Mouse (Mus musculus) midbrain, postnatal 0 days (tissue): ENCODE results near the gene Tcf7l2. TPM values are rescaled to one million over a fixed set of nuclear protein-coding genes. Genes with fewer than 3 reads are reported as not detected.

Experiments
- ATAC-seq: fragments of 200-750 bp; cut with Nextera tagmentation; 2 replicates; pipeline ENCODE4 v1.8.0; 2017; ENCODE audit warnings: moderate number of reproducible peaks, mild to moderate bottlenecking, moderate TSS enrichment, moderate library complexity; ENCODE audit not compliant: low FRiP score
- DNase-seq: peaks from one replicate; pipeline ENCODE4 v3.0.0-alpha.2; 2015; ENCODE audit warnings: low spot score
- H3K27ac ChIP-seq: fragments of 300-500 bp; sonication (generic); 2 replicates; pipeline ENCODE4 v1.5.1; 2014; ENCODE audit warnings: low read depth, mild to moderate bottlenecking, low read length, mixed read lengths
- H3K27me3 ChIP-seq: fragments of 300-500 bp; sonication (generic); 2 replicates; pipeline ENCODE4 v1.6.1; 2014; ENCODE audit warnings: low read length, control low read depth, mixed read lengths; ENCODE audit not compliant: insufficient read depth
- H3K36me3 ChIP-seq: fragments of 300-500 bp; sonication (generic); 2 replicates; pipeline ENCODE4 v1.6.1; 2014; ENCODE audit warnings: low read length, control low read depth, mixed read lengths; ENCODE audit not compliant: insufficient read depth
- H3K4me1 ChIP-seq: fragments of 300-500 bp; sonication (generic); 2 replicates; pipeline ENCODE4 v1.6.1; 2014; ENCODE audit warnings: mild to moderate bottlenecking, control low read depth, antibody characterized with exemption, low read length, mixed read lengths; ENCODE audit not compliant: insufficient read depth
- H3K4me2 ChIP-seq: fragments of 300-500 bp; sonication (generic); 2 replicates; pipeline ENCODE4 v1.6.1; 2014; ENCODE audit warnings: low read depth, mild to moderate bottlenecking, low read length, mixed read lengths; ENCODE audit not compliant: poor library complexity, severe bottlenecking
- H3K4me3 ChIP-seq: fragments of 300-500 bp; sonication (generic); 2 replicates; pipeline ENCODE4 v1.5.1; 2014; ENCODE audit warnings: low read depth, mild to moderate bottlenecking, low read length, moderate library complexity
- H3K9ac ChIP-seq: fragments of 300-500 bp; sonication (generic); replicated peaks from 2 replicates; pipeline ENCODE4 v1.6.1; 2014; ENCODE audit warnings: mild to moderate bottlenecking, low read length, moderate library complexity, mixed read lengths; ENCODE audit not compliant: poor library complexity, severe bottlenecking
- H3K9me3 ChIP-seq: fragments of 300-500 bp; sonication (generic); 2 replicates; pipeline ENCODE4 v1.6.1; 2016; ENCODE audit warnings: low read length, control low read depth
- CTCF ChIP-seq: IDR thresholded peaks from 2 replicates; pipeline ENCODE4 v1.5.1; 2016; ENCODE audit warnings: antibody characterized with exemption, mild to moderate bottlenecking
- WGBS: fragments of 180-500 bp; shearing (Covaris S2); extraction: QIAGEN DNeasy Blood & Tissue Kit; methylation state at CpG from one replicate; pipeline ENCODE4 v1.1.7; 2014; 5-methylcytosine and 5-hydroxymethylcytosine counted together
- polyA plus RNA-seq: library from polyadenylated mRNA; unstranded; fragments of >200 nt; fragmentation: Nextera tagmentation; extraction: Ambion mirVana; gene quantifications from 2 replicates; pipeline ENCODE4 v1.2.1, GENCODE M21; 2015
- total RNA-seq: library from RNA; depleted of rRNA; stranded (reverse); fragments of >200 nt; gene quantifications from 2 replicates; pipeline ENCODE4 v1.2.3, GENCODE M21; 2014; rRNA removed

Gene Tcf7l2
- total RNA-seq (67.2 and 86.1 TPM in 2 replicates), polyA plus RNA-seq (763 and 861 TPM in 2 replicates)

DNA sequence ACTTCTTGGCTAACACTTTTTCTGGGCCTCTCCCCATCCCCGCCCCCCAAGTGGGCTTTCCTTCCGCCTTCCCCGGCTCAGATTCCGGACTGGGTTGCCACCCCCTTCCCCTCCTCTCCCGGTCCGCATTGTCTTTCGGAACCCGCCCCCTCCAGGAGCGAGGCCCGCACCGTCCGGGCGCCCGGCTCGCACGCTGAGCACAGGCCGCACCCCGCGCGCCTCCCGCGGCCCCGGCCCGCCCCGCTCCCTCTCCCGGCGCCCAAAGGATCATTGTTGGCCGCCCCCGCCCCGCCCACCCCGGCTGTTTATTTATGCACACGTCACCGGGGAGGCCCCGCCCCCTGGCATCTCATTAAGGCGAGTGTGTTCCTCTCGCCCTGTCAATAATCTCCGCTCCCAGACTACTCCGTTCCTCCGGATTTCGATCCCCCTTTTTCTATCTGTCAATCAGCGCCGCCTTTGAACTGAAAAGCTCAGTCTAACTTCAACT, at the start of gene Tcf7l2:
Gene Tcf7l2 (plus strand): TSS at position 382 of the 490 bp plus-strand sequence.
- Histone ChIP-seq H3K4me3 (peak within 1 kb of the TSS; percentile 66), H3K9ac (peak within 1 kb of the TSS; percentile 81), H3K27me3 (no peaks in the 10 kb centered on the region), H3K4me1 (0 out of 2 replicates have a peak, but pooled peaks cover 2% of the 10 kb centered on the region), H3K27ac (peak within 1 kb of the TSS; percentile 93), H3K4me2 (peak within 1 kb of the TSS; percentile 58), H3K9me3 (no peaks in the 10 kb centered on the region), H3K36me3 (no peaks in the 10 kb centered on the region)
- no peak for TF ChIP-seq CTCF
- ATAC-seq (peak; percentile 87), DNase-seq (peak; percentile 89)
- 3% methylated on average over 33 of the region's 42 CpGs for WGBS

GRCm38 (mm10) chr19:55694651-55695050, 47.0 kb upstream of the Tcf7l2 start:
- H3K36me3 ChIP-seq, result no peaks in the 10 kb centered on the region
- no peaks in the 10 kb centered on the region for H3K4me1 ChIP-seq
- no peak for TF ChIP-seq CTCF
- ATAC-seq (no peak), DNase-seq (no peak)
- no peaks in the 10 kb centered on the region for H3K27me3 ChIP-seq
- no peak overlapping the region for H3K9ac ChIP-seq
- no peak overlapping the region for H3K27ac ChIP-seq
- H3K9me3 ChIP-seq, result no peaks in the 10 kb centered on the region
- H3K4me2 ChIP-seq, result no peak overlapping the region
- H3K4me3 ChIP-seq, result no peak overlapping the region
- 14% methylated on average over 13 of the region's 13 CpGs for WGBS

DNA sequence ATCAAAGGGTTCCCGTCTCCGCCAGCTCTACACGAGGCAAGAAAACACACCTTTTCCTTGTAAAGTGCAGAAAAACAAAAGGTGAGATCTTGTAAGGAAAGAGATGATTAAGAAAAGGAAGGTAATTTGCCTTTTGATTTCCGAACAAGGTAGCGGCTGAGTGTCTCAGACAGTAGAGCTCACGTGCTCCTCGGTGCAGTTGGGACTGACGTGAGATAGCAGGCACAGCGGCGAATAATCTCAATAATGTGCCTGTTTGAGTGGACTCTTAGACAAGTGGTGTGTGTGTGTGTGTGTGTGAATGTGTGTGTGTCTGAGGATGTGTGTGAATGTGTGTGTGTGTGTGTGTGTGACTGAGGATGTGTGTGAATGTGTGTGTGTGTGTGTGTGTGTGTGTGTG, 46.2 kb upstream of the Tcf7l2 start:
- 57% methylated on average over 10 of the region's 10 CpGs for WGBS
- no peaks in the 10 kb centered on the region for H3K36me3 ChIP-seq
- no peak overlapping the region for H3K4me2 ChIP-seq
- no peak for TF ChIP-seq CTCF
- no peak overlapping the region for H3K4me3 ChIP-seq
- H3K9ac ChIP-seq, result no peak overlapping the region
- H3K9me3 ChIP-seq, result no peaks in the 10 kb centered on the region
- no peaks in the 10 kb centered on the region for H3K4me1 ChIP-seq
- no peak overlapping the region for H3K27ac ChIP-seq
- ATAC-seq, result no peak
- no peaks in the 10 kb centered on the region for H3K27me3 ChIP-seq
- DNase-seq, result no peak

DNA sequence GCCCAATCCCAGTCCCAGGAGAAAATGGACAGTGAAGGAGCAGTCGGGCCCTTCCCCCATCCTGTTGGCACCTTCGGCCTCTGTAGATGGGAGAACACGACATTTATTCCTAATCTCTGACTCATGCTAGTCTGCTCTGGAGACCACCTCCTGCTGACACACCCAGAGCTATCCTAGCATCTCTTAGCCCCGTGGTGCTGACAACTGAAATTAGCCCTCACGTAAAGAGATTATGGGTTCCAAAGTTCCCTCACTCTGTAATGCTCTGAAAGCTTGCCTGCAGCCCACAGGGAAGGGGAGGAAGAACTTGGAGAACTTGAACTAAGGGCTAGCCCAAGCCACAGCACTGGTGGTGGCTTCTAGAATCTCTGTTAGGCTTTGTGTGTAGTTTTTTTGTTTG, 42.7 kb upstream of the Tcf7l2 start:
- Histone ChIP-seq H3K27me3 (no peaks in the 10 kb centered on the region), H3K36me3 (no peaks in the 10 kb centered on the region), H3K4me1 (no peaks in the 10 kb centered on the region), H3K4me2 (no peak overlapping the region), H3K9ac (no peak overlapping the region), H3K9me3 (no peaks in the 10 kb centered on the region), H3K27ac (no peak overlapping the region), H3K4me3 (no peak overlapping the region)
- ATAC-seq (no peak), DNase-seq (no peak)
- no peak for TF ChIP-seq CTCF
- WGBS, result 74% methylated on average over 5 of the region's 5 CpGs

DNA sequence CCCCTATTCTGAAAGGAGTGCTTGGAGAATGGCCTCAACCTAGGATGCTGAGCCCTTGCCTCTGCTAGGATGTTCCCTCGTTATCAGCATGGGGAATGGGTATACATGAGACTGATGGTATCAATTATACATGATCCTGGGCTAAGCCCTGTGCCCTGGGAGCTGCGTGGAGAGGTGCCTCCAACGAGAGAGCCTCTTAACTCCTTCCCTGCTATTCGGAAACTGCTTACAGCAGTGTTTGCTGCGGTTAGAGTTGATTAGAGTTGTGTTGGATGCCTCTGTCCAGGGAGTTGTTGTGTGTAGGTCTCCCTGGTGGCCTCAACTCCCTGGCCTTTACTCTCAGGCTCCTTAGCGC, 41.4 kb upstream of the Tcf7l2 start:
- Histone ChIP-seq H3K27ac (no peak overlapping the region), H3K9me3 (no peaks in the 10 kb centered on the region), H3K36me3 (no peaks in the 10 kb centered on the region), H3K4me1 (no peaks in the 10 kb centered on the region), H3K4me3 (no peak overlapping the region), H3K4me2 (no peak overlapping the region), H3K27me3 (no peaks in the 10 kb centered on the region), H3K9ac (no peak overlapping the region)
- WGBS, result 40% methylated on average over 6 of the region's 6 CpGs
- DNase-seq (no peak), ATAC-seq (no peak)
- TF ChIP-seq CTCF, result no peak

- Histone ChIP-seq H3K9me3 (no peaks in the 10 kb centered on the region), H3K27me3 (no peaks in the 10 kb centered on the region), H3K4me3 (no peak overlapping the region), H3K27ac (no peak overlapping the region), H3K36me3 (no peaks in the 10 kb centered on the region), H3K4me2 (no peak overlapping the region), H3K9ac (no peak overlapping the region), H3K4me1 (no peaks in the 10 kb centered on the region)
- DNase-seq, result no peak
- ATAC-seq, result no peak
- TF ChIP-seq CTCF, result no peak
- 72% methylated on average over 11 of the region's 11 CpGs for WGBS
These were observed 40.9 kb upstream of the Tcf7l2 start for GRCm38 (mm10) chr19:55700569-55701282.
